Mouse (Mus musculus): ENCODE data around the gene Gm49394. TPM values are rescaled to one million over a fixed set of nuclear protein-coding genes. Genes with fewer than 3 reads are reported as not detected.
A peak's percentile ranks its signal among the peaks of the same experiment; 100 is the strongest.

The Gm49394 gene
- 0.09 and 0.11 TPM in 2 replicates for polyA plus RNA-seq (2016; fragmentation: Nextera tagmentation; extraction: Ambion mirVana)

DNA sequence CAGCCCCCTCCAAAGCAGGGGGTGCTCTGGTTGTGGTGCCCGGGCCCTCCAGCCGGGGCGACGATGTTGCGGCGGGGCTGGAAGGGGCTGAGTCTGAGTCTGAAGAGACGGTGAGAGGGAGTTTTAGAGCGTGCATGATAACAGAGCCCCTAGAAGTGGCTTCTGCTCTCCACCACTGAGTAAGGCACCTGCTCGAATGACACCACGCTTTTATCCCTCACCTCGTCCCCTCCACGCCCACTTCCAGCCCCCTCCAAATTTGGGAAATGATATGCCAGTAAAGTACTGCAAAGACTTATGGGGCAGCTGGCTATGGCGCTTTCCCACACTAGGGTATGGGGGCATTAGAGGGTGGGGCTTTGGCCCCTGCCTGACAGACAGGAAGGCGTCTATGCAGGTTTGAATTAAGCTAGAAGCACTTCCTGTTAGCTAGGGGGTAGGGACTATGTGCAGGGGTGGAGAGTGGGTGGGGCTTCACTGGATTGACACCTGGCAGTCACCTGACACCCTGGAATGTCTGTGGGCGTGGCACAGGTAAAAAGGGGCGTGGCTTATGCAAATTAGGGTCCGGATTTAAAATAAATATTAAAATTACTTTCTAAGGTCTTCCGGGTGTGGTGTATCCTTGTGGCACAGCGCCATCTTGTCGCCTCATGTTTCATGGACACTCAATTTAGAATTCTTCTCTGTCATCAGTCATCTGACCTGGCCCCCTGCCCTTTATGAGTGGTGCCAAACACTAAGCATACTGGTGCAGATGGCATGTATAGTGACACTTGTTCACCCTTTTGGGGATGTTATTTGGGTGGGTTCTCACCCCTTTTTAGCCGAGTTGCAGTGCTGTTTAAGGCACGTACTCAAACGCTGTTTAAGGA is at the start of gene Gm49394:
TSS of gene Gm49394 (minus strand) at position 192 of the 875 bp plus-strand sequence.
- H3K27me3 ChIP-seq (ENCODE audit: low read depth, poor library complexity, severe bottlenecking) = peaks cover 25% of the 10 kb centered on the region
- H3K27ac ChIP-seq = no peak within 1 kb of the TSS
- DNase-seq (ENCODE audit: low spot score) = peak; percentile 54
- H3K4me3 ChIP-seq = no peak within 1 kb of the TSS
- H3K4me1 ChIP-seq = peaks cover 23% of the 10 kb centered on the region
- H3K9me3 ChIP-seq (replicated peaks) = peaks cover 20% of the 10 kb centered on the region
- H3K36me3 ChIP-seq = peaks cover 48% of the 10 kb centered on the region
- WGBS = 84% methylated on average over 23 of the region's 23 CpGs

DNA sequence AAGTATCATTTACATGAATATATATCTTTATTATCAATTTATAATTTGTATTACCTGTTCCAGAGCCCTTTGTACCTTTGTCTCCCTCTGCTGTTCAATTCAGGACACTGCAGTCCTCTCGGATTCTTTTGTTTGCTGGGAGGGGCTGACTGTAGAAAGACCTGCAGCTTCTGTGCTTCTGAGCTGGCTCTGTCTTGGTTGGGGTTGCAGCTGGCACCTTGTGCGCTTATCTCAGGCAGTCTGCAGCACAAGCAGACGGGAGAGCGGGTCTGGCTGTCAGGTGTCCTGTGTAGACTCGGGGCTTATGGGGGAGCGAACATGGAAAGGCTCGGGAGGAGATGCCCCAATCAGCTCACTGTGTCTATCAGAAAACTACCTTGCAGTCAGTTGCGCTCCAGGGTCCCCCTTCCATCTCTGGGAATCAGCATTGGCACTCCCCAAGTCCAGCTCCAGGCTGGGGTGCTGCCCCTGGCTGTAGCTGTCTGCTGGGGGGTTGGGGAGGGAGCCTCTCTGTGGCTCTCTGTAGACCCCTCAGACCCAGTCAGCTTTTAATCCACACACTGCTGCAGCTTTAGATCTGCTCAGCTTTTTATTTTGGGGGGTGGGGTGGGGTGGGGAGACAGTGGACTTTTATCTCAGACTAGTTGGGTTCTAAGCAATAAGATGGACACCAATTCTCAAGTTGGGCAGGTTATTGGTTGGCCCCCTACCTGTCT is 45.2 kb upstream of the Gm49394 start:
- H3K4me3 ChIP-seq = peak overlapping the region; percentile 42
- peak overlapping the region; percentile 82 for H3K27ac ChIP-seq
- H3K9me3 ChIP-seq (replicated peaks) = no peaks in the 10 kb centered on the region
- H3K27me3 ChIP-seq (ENCODE audit: low read depth, poor library complexity, severe bottlenecking) = no peaks in the 10 kb centered on the region
- peaks cover 4% of the 10 kb centered on the region for H3K4me1 ChIP-seq
- 20% methylated on average over 8 of the region's 8 CpGs for WGBS
- H3K36me3 ChIP-seq = no peaks in the 10 kb centered on the region
- DNase-seq (ENCODE audit: low spot score) = peak; percentile 55

GRCm38 (mm10) chr7:142706873-142707272 is 37.1 kb upstream of the Gm49394 start:
- H3K27me3 ChIP-seq (ENCODE audit: low read depth, poor library complexity, severe bottlenecking) = no peaks in the 10 kb centered on the region
- H3K4me3 ChIP-seq = no peak overlapping the region
- H3K9me3 ChIP-seq (replicated peaks) = no peaks in the 10 kb centered on the region
- no peak overlapping the region for H3K27ac ChIP-seq
- DNase-seq (ENCODE audit: low spot score) = no peak
- WGBS = 86% methylated on average over 2 of the region's 2 CpGs
- no peaks in the 10 kb centered on the region for H3K36me3 ChIP-seq
- H3K4me1 ChIP-seq = no peaks in the 10 kb centered on the region

GRCm38 (mm10) chr7:142699334-142699860 is 29.7 kb upstream of the Gm49394 start:
- Histone ChIP-seq H3K4me1 (no peaks in the 10 kb centered on the region), H3K27ac (no peak overlapping the region), H3K36me3 (no peaks in the 10 kb centered on the region), H3K27me3 (ENCODE audit: low read depth, poor library complexity, severe bottlenecking) (no peaks in the 10 kb centered on the region), H3K9me3 (replicated peaks) (no peaks in the 10 kb centered on the region), H3K4me3 (no peak overlapping the region)
- DNase-seq (ENCODE audit: low spot score) = no peak
- WGBS = 78% methylated on average over 5 of the region's 5 CpGs

GRCm38 (mm10) chr7:142678611-142679010 is 8.9 kb upstream of the Gm49394 start:
- Histone ChIP-seq H3K9me3 (replicated peaks) (no peaks in the 10 kb centered on the region), H3K27ac (no peak overlapping the region), H3K27me3 (ENCODE audit: low read depth, poor library complexity, severe bottlenecking) (no peaks in the 10 kb centered on the region), H3K4me1 (peaks cover 5% of the 10 kb centered on the region; the same call in 1 of the 2 replicates), H3K4me3 (no peak overlapping the region), H3K36me3 (no peaks in the 10 kb centered on the region)
- DNase-seq (ENCODE audit: low spot score) = no peak
- WGBS = 87% methylated on average over 3 of the region's 3 CpGs

DNA sequence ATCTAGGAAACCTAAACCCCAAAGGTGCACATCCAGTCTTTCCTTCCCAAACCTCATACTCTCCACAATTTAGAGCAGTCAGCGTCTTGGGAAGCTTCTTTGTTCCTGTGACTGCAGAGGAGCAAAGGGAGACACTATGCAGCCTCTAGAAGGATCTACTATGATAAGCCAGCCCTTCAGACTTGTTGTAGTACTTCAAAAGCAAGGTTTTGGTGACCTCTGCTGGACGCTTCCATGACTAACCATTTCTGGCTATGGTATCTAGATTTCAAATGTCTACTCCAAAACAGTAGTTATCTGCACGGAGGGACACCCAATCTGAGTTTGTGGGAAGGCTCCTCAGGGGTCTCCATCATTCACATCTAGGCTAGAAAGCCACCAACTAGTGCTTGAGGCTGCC is 5.9 kb upstream of the Gm49394 start:
- 10% methylated on average over 3 of the region's 3 CpGs for WGBS

GRCm38 (mm10) chr7:142675141-142675540 is 5.4 kb upstream of the Gm49394 start:
- H3K36me3 ChIP-seq = no peaks in the 10 kb centered on the region
- WGBS = 83% methylated on average over 6 of the region's 6 CpGs
- peaks cover 11% of the 10 kb centered on the region for H3K9me3 ChIP-seq (replicated peaks)
- no peaks in the 10 kb centered on the region for H3K27me3 ChIP-seq (ENCODE audit: low read depth, poor library complexity, severe bottlenecking)
- peak overlapping the region; percentile 59 for H3K27ac ChIP-seq
- DNase-seq (ENCODE audit: low spot score) = no peak
- H3K4me3 ChIP-seq = no peak overlapping the region
- peaks cover 5% of the 10 kb centered on the region; the same call in 1 of the 2 replicates for H3K4me1 ChIP-seq

More for the DNA sequence above, 5.9 kb upstream of the Gm49394 start:
- Histone ChIP-seq H3K27ac (no peak overlapping the region), H3K9me3 (replicated peaks) (0 out of 2 replicates have a peak, but pooled peaks cover 7% of the 10 kb centered on the region), H3K4me1 (peaks cover 5% of the 10 kb centered on the region; the same call in 1 of the 2 replicates), H3K27me3 (ENCODE audit: low read depth, poor library complexity, severe bottlenecking) (no peaks in the 10 kb centered on the region), H3K36me3 (no peaks in the 10 kb centered on the region), H3K4me3 (no peak overlapping the region)
- peak; percentile 69 for DNase-seq (ENCODE audit: low spot score)

- peaks cover 20% of the 10 kb centered on the region for H3K9me3 ChIP-seq (replicated peaks)
- 19% methylated on average over 4 of the region's 4 CpGs for WGBS
- peaks cover 5% of the 10 kb centered on the region; the same call in 1 of the 2 replicates for H3K27me3 ChIP-seq (ENCODE audit: low read depth, poor library complexity, severe bottlenecking)
- peaks cover 29% of the 10 kb centered on the region for H3K36me3 ChIP-seq
- peaks cover 5% of the 10 kb centered on the region; the same call in 1 of the 2 replicates for H3K4me1 ChIP-seq
- H3K27ac ChIP-seq = no peak overlapping the region
- peak; percentile 59 for DNase-seq (ENCODE audit: low spot score)
- H3K4me3 ChIP-seq = no peak overlapping the region
These were observed 2.4 kb upstream of the Gm49394 start for GRCm38 (mm10) chr7:142672120-142672519.

- Histone ChIP-seq H3K27me3 (ENCODE audit: low read depth, poor library complexity, severe bottlenecking) (peaks cover 14% of the 10 kb centered on the region), H3K27ac (no peak overlapping the region), H3K4me1 (peaks cover 12% of the 10 kb centered on the region; the same call in 1 of the 2 replicates), H3K9me3 (replicated peaks) (peaks cover 20% of the 10 kb centered on the region), H3K4me3 (no peak overlapping the region), H3K36me3 (peaks cover 39% of the 10 kb centered on the region)
- WGBS = 94% methylated on average over 1 of the region's 1 CpGs
- DNase-seq (ENCODE audit: low spot score) = no peak
These were observed 1.3 kb upstream of the Gm49394 start for GRCm38 (mm10) chr7:142671067-142671466.

DNA sequence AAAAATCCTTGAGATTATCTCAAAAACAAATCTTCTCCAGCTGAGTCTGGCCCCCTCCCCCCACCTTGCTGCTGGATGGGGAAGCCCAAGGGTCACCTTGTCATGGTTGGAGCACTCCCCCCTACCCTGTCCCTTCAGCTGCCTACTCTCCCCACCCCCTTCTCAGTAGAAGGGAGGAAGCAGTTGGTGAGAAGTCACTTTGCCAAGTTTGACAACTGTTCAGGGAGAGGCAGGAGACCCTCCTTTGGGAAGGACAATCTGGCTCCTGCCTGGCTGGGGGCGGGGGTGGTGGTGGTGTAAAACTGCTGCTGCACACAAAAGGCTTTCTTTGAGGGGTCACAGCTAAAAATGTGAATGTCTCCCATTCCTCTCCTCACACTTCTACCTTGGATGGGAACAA is 1.4 kb downstream of the Gm49394 start:
- Histone ChIP-seq H3K27ac (no peak overlapping the region), H3K36me3 (peaks cover 48% of the 10 kb centered on the region), H3K27me3 (ENCODE audit: low read depth, poor library complexity, severe bottlenecking) (peaks cover 40% of the 10 kb centered on the region), H3K9me3 (replicated peaks) (peaks cover 20% of the 10 kb centered on the region), H3K4me3 (no peak overlapping the region), H3K4me1 (peaks cover 36% of the 10 kb centered on the region)
- 93% methylated on average over 1 of the region's 1 CpGs for WGBS
- no peak for DNase-seq (ENCODE audit: low spot score)

- Histone ChIP-seq H3K27me3 (ENCODE audit: low read depth, poor library complexity, severe bottlenecking) (peaks cover 48% of the 10 kb centered on the region), H3K9me3 (replicated peaks) (peaks cover 20% of the 10 kb centered on the region), H3K4me3 (no peak overlapping the region), H3K4me1 (peaks cover 36% of the 10 kb centered on the region), H3K36me3 (peaks cover 48% of the 10 kb centered on the region), H3K27ac (peak overlapping the region; percentile 42; the same call in 1 of the 2 replicates)
- no peak for DNase-seq (ENCODE audit: low spot score)
- WGBS = 92% methylated on average over 18 of the region's 18 CpGs
These were observed 2.2 kb downstream of the Gm49394 start for GRCm38 (mm10) chr7:142667521-142667920.

DNA sequence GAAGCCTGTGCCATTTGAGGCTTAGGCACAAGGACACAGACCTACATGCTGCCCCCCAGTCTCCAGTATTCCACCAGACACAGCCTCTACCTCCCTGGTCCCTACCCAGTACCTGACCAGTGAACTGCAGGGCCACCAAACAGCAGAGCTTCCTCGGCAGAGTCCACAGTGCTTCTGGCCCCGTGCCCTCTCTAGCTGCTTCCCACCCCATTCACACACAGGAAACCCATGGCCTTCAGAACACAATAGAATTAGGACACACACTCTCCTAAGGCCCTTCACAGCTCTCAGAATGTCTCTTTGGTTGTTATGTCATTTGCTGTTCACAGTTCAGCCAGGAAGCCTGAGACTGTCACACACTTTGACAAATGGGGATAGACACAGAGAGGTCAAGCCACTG is 3.1 kb downstream of the Gm49394 start, which contains the start of gene Igf2:
TSS of gene Igf2 (minus strand) at position 158 of the 400 bp plus-strand sequence.
- H3K27ac ChIP-seq = peak within 1 kb of the TSS; percentile 99
- H3K36me3 ChIP-seq = peaks cover 48% of the 10 kb centered on the region
- peak within 1 kb of the TSS; percentile 77; the same call in 1 of the 2 replicates for H3K4me3 ChIP-seq
- peaks cover 56% of the 10 kb centered on the region for H3K27me3 ChIP-seq (ENCODE audit: low read depth, poor library complexity, severe bottlenecking)
- 59% methylated on average over 2 of the region's 2 CpGs for WGBS
- DNase-seq (ENCODE audit: low spot score) = no peak
- H3K4me1 ChIP-seq = peaks cover 36% of the 10 kb centered on the region
- peaks cover 20% of the 10 kb centered on the region for H3K9me3 ChIP-seq (replicated peaks)

Measured in limb, embryonic 10.5 days (tissue).